Mouse (Mus musculus): Measurements from ENCODE around the gene Pcp2.

GRCm38 (mm10) chr8:3648990-3649389 is 23.6 kb upstream of the Pcp2 start:
- TF ChIP-seq CTCF (conservative IDR thresholded peaks at IDR 0.05; ENCODE audit: low read length) (no peak), POU5F1 (IDR thresholded peaks at IDR 0.05; ENCODE audit: borderline replicate concordance, low read length) (no peak), NANOG (IDR thresholded peaks at IDR 0.05; ENCODE audit: borderline replicate concordance, low read length) (no peak)

Measured in E14TG2a.4 (cell line).